Mouse (Mus musculus): Measurements from ENCODE around the gene Pink1. TPM values are rescaled to one million over a fixed set of nuclear protein-coding genes. Genes with fewer than 3 reads are reported as not detected.

Pink1 gene
- polyA plus RNA-seq, 1 experiment = 182 TPM

DNA sequence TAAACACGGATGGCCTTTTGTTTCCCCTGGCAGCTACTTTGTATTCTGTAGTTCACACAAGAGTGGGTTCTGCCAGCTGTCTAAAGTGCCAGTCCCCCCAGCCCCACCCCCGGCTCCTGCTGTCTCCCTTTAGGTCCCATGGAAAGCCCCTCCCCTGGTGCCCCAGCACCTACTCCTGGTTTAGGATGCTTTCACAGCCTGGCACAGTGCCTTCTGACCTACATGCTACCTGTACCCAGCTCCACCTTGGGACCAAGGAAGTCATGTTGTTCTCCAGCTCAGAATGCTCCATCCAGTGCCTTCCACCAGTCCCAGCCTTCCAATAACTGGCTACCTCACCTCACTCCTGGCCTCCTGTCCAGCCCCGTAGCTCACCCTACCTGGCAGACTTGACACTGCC, 19.1 kb downstream of the Pink1 start:
- Histone ChIP-seq H3K4me1 (ENCODE audit: control insufficient read depth, insufficient read depth, low read length) (peaks cover 2% of the 10 kb centered on the region; the same call in 1 of the 2 replicates), H3K4me3 (replicated peaks; ENCODE audit: extremely low read depth, low read depth, low read length) (no peak overlapping the region)
- TF ChIP-seq CTCF (IDR thresholded peaks at IDR 0.05; ENCODE audit: insufficient read depth, low read length) (no peak), POLR2A (IDR thresholded peaks at IDR 0.05; ENCODE audit: borderline replicate concordance, extremely low read depth, low read depth, low read length) (no peak)
- WGBS = 82% methylated on average over 3 of the region's 3 CpGs
- no peak for DNase-seq

DNA sequence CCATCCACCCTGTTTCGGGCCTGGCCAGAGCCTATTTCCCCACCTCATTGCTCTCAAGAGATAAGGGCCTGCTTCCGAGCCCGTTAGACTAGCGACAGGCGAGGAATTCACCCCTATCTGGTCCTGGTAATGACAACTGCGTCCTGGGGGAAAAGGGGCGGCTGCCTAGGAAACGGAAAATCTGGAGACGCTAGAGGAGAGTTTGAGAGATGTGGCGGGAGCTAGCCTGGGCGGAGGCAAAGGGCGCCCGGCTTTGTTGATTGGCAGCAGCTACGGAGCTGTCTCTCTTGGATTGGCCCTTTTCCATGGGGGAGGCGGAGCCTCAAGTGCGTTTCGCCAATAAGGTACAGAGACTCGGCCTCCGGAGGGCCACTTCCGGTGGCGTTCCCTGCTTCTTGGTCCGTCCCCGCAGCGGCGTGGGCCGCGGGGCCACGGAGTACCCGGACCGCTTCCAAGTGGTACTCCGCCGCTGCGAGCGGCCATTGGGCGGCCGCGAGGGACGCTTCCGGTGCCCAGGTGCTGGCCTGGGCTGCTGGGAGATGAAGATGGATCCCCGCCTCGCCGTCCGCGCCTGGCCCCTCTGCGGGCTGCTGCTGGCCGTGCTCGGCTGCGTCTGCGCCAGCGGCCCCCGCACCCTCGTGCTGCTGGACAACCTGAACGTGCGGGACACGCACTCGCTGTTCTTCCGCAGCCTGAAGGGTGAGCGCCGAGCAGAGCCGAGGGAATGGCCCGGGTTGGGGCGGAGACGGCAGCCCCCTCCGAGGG, 21.6 kb downstream of the Pink1 start, which contains the start of gene Ddost:
Gene Ddost, plus strand, starts transcription at position 391 of the 765 bp plus-strand sequence.
- WGBS = under 1% methylated on average over 64 of the region's 64 CpGs
- peak within 1 kb of the TSS; percentile 88 for H3K4me3 ChIP-seq (replicated peaks; ENCODE audit: extremely low read depth, low read depth, low read length)
- TF ChIP-seq POLR2A (IDR thresholded peaks at IDR 0.05; ENCODE audit: borderline replicate concordance, extremely low read depth, low read depth, low read length) (0 out of 2 replicates have a peak, but pooled peaks have one; percentile 53), CTCF (IDR thresholded peaks at IDR 0.05; ENCODE audit: insufficient read depth, low read length) (no peak)

GRCm38 (mm10) chr4:138303742-138304141, 22.4 kb downstream of the Pink1 start:
- DNase-seq = no peak
- Histone ChIP-seq H3K4me1 (ENCODE audit: control insufficient read depth, insufficient read depth, low read length) (peaks cover 2% of the 10 kb centered on the region; the same call in 1 of the 2 replicates), H3K4me3 (replicated peaks; ENCODE audit: extremely low read depth, low read depth, low read length) (no peak overlapping the region)
- 10% methylated on average over 18 of the region's 18 CpGs for WGBS
- TF ChIP-seq POLR2A (IDR thresholded peaks at IDR 0.05; ENCODE audit: borderline replicate concordance, extremely low read depth, low read depth, low read length) (no peak), CTCF (IDR thresholded peaks at IDR 0.05; ENCODE audit: insufficient read depth, low read length) (no peak)

More for the DNA sequence above, 21.6 kb downstream of the Pink1 start, which contains the start of gene Ddost:
- peak; percentile 93 for DNase-seq
- H3K4me1 ChIP-seq (ENCODE audit: control insufficient read depth, insufficient read depth, low read length) = peaks cover 2% of the 10 kb centered on the region; the same call in 1 of the 2 replicates

DNA sequence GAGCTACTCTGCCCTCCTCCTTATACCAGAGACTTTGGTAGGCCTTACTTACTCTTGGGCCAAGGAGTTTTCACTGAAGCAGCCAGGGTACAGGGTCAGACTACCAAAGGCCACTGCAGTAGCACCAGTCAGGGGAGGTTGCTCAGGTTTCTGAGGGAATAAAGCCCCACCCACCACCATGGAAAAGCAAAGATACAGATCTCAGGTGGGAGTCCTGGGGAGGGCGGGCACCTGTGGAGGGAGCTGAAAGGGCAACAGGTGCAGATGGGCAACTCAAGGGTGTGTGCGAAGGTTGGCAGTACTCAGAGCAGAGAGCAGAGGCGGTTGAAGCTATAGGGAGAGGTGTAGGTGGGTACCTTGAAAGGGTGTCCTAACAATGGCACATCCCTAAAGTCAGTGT, 23.1 kb downstream of the Pink1 start:
- no peak overlapping the region for H3K4me3 ChIP-seq (replicated peaks; ENCODE audit: extremely low read depth, low read depth, low read length)
- H3K4me1 ChIP-seq (ENCODE audit: control insufficient read depth, insufficient read depth, low read length) = peaks cover 2% of the 10 kb centered on the region; the same call in 1 of the 2 replicates
- TF ChIP-seq POLR2A (IDR thresholded peaks at IDR 0.05; ENCODE audit: borderline replicate concordance, extremely low read depth, low read depth, low read length) (no peak), CTCF (IDR thresholded peaks at IDR 0.05; ENCODE audit: insufficient read depth, low read length) (no peak)
- WGBS = 87% methylated on average over 3 of the region's 3 CpGs
- DNase-seq = no peak

DNA sequence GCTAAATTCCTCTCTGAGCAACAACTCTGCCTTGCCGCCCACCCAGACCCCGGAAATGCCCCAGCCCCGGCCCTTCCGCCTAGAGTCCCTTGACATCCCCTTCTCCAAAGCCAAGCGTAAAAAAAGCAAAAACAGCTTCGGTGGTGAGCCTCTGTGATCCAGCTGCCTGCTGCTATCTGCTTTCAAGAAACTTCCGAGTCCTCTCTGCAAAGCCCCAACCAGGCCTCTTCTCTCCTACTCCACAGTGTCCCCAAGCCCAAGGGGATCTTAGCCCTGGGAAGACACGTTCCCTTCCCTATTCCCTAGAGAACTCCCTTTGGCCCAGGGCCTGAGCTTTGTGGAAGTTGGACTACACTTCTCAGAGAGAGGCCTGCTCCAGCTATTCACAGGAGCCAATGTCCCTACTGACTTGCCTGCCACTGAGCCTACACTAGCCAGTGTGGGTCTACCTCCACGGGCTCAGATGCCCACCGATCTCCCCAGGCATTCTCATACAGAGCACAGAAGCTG, 24.8 kb downstream of the Pink1 start:
- peaks cover 2% of the 10 kb centered on the region; the same call in 1 of the 2 replicates for H3K4me1 ChIP-seq (ENCODE audit: control insufficient read depth, insufficient read depth, low read length)
- H3K4me3 ChIP-seq (replicated peaks; ENCODE audit: extremely low read depth, low read depth, low read length) = no peak overlapping the region
- WGBS = 78% methylated on average over 10 of the region's 10 CpGs
- TF ChIP-seq POLR2A (IDR thresholded peaks at IDR 0.05; ENCODE audit: borderline replicate concordance, extremely low read depth, low read depth, low read length) = no peak
- no peak for TF ChIP-seq CTCF (IDR thresholded peaks at IDR 0.05; ENCODE audit: insufficient read depth, low read length)
- no peak for DNase-seq

DNA sequence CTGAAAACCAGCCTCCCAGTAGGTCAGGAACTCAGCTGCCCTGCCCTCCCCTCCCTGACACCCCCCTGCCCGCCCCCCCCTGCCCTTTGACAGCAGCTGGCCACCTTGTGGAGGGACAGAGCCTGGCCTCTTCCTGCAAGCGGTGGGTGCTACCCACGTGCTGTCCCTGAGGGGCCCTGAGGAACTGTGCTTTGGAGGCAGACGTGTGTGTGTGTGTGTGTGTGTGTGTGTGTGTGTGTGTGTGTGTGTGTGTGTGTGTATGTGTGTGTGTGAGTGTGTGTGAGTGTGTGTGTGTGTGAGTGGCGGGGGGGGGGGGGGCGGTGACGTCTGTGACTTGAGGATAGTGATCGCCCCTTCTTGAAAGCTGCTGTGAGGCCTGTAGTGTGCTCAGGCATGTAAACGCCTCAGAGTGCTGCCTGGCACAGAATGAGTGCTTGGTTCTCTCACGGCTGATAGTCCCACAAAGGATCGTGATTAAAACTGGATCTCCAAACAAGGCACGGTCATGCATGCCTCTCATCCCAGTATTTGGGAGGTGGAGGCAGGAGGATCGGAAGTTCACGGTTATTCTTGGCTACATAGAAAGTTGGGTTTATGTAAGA, 32.1 kb downstream of the Pink1 start:
- TF ChIP-seq CTCF (IDR thresholded peaks at IDR 0.05; ENCODE audit: insufficient read depth, low read length) (no peak), POLR2A (IDR thresholded peaks at IDR 0.05; ENCODE audit: borderline replicate concordance, extremely low read depth, low read depth, low read length) (no peak)
- no peak overlapping the region for H3K4me3 ChIP-seq (replicated peaks; ENCODE audit: extremely low read depth, low read depth, low read length)
- 74% methylated on average over 11 of the region's 14 CpGs for WGBS
- DNase-seq = no peak
- H3K4me1 ChIP-seq (ENCODE audit: control insufficient read depth, insufficient read depth, low read length) = no peaks in the 10 kb centered on the region

- no peaks in the 10 kb centered on the region for H3K4me1 ChIP-seq (ENCODE audit: control insufficient read depth, insufficient read depth, low read length)
- TF ChIP-seq CTCF (IDR thresholded peaks at IDR 0.05; ENCODE audit: insufficient read depth, low read length) = no peak
- no peak for TF ChIP-seq POLR2A (IDR thresholded peaks at IDR 0.05; ENCODE audit: borderline replicate concordance, extremely low read depth, low read depth, low read length)
- no peak for DNase-seq
- H3K4me3 ChIP-seq (replicated peaks; ENCODE audit: extremely low read depth, low read depth, low read length) = no peak overlapping the region
- 67% methylated on average over 18 of the region's 18 CpGs for WGBS
Measured at GRCm38 (mm10) chr4:138293261-138293948, 32.7 kb downstream of the Pink1 start.

DNA sequence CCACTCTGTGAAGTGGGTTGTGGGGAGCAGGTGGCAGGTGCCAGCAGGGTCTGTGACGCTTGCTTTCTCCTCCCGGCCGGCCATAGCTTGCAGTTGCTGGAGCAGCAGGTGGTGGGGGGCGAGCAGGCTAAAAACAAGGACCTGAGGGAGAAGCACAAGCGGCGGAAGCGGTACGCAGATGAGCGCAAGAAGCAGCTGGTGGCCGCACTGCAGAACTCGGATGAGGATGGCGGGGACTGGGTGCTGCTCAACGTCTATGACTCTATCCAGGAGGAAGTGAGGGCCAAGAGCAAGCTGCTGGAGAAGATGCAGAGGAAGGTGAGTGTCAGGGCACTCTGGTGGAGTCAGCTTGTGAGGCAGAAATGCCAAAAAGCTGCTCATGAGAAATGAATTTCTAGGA, 34.1 kb downstream of the Pink1 start:
- no peak for DNase-seq
- 84% methylated on average over 13 of the region's 13 CpGs for WGBS
- no peak for TF ChIP-seq POLR2A (IDR thresholded peaks at IDR 0.05; ENCODE audit: borderline replicate concordance, extremely low read depth, low read depth, low read length)
- TF ChIP-seq CTCF (IDR thresholded peaks at IDR 0.05; ENCODE audit: insufficient read depth, low read length) = no peak

GRCm38 (mm10) chr4:138288691-138289090, 37.4 kb downstream of the Pink1 start:
- TF ChIP-seq CTCF (IDR thresholded peaks at IDR 0.05; ENCODE audit: insufficient read depth, low read length) = no peak
- no peak for TF ChIP-seq POLR2A (IDR thresholded peaks at IDR 0.05; ENCODE audit: borderline replicate concordance, extremely low read depth, low read depth, low read length)
- Histone ChIP-seq H3K4me3 (replicated peaks; ENCODE audit: extremely low read depth, low read depth, low read length) (no peak overlapping the region), H3K4me1 (ENCODE audit: control insufficient read depth, insufficient read depth, low read length) (no peaks in the 10 kb centered on the region)
- DNase-seq = no peak
- WGBS = 75% methylated on average over 7 of the region's 7 CpGs

More for the DNA sequence above, 34.1 kb downstream of the Pink1 start:
- Histone ChIP-seq H3K4me1 (ENCODE audit: control insufficient read depth, insufficient read depth, low read length) (no peaks in the 10 kb centered on the region), H3K4me3 (replicated peaks; ENCODE audit: extremely low read depth, low read depth, low read length) (no peak overlapping the region)

Measured in lung, adult 2 months (tissue).